Mouse (Mus musculus) G1E (cell line): Measurements from ENCODE around the gene Tifa.

Experiments
- CTCF ChIP-seq: IDR thresholded peaks from 2 replicates; pipeline ENCODE4 v1.5.1; 2012; ENCODE audit warnings: low read depth, low read length, inconsistent platforms, mixed read lengths
- TAL1 ChIP-seq: conservative IDR thresholded peaks from 2 replicates; pipeline ENCODE4 v1.6.1; 2012; ENCODE audit warnings: low read depth, low read length, inconsistent platforms, mixed read lengths

DNA sequence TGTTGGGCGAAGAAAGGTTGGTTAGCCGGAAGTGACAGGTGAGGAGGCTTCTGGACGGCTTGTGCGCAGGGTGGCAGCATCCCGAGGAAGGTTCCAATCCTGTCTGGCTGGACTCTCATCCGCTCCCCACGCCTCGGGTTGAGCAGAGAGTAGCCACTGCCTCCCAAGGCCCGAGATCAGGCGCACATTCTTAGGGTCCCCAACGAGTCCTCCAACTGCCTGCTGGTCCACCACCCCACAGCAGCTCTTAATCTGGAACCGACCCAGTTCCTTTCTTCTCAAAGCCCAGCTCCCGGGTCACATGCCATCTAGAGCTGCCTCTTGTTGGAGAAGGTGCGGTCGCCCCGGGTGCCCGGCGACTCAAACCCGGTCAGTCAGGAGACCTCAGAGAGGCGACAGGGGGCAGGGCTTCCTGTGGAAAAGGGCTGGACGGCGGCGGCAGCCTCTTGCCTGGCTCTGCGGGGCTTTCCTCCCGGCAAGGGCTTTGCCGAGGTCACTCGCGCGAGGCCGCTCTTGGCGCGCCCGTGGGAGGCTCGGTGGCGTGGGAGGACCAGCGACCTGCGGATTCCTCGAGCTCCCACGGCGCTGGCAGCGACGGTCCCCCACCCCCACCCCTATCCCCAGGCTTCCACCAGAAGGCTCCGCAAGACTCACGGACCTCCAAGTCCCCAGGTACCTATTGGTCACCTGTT is at the start of gene Tifa:
- TF ChIP-seq CTCF (no peak), TAL1 (no peak)
